Mouse (Mus musculus): ENCODE data around the gene Slc25a17. TPM values are rescaled to one million over a fixed set of nuclear protein-coding genes. Genes with fewer than 3 reads are reported as not detected.
A peak's percentile ranks its signal among the peaks of the same experiment; 100 is the strongest.

Gene Slc25a17
- polyA plus RNA-seq, 2 experiments = 94.6 to 124 TPM

GRCm38 (mm10) chr15:81356946-81357345, 3.7 kb downstream of the Slc25a17 start:
- H3K9me3 ChIP-seq (ENCODE audit: control insufficient read depth, low read length) = no peaks in the 10 kb centered on the region
- no peak overlapping the region for H3K4me2 ChIP-seq (replicated peaks; ENCODE audit: low read depth, low read length, severe bottlenecking)
- no peaks in the 10 kb centered on the region for H3K27me3 ChIP-seq (ENCODE audit: control insufficient read depth, insufficient read depth, low read length)
- no peak overlapping the region for H3K4me3 ChIP-seq (replicated peaks; ENCODE audit: low read length)
- no peak overlapping the region for H3K9ac ChIP-seq (ENCODE audit: low read depth, low read length, severe bottlenecking)
- 27% methylated on average over 5 of the region's 5 CpGs for WGBS
- H3K4me1 ChIP-seq (ENCODE audit: control insufficient read depth, insufficient read depth, low read length) = peaks cover 6% of the 10 kb centered on the region
- no peak for TF ChIP-seq POLR2A (IDR thresholded peaks at IDR 0.05; ENCODE audit: borderline replicate concordance, extremely low read depth, insufficient read depth, insufficient read length)
- 0 out of 2 replicates have a peak overlapping the region, but pooled peaks have one; percentile 20 for H3K27ac ChIP-seq (replicated peaks; ENCODE audit: low read depth, low read length)
- 0 out of 2 replicates have a peak, but pooled peaks cover 4% of the 10 kb centered on the region for H3K36me3 ChIP-seq (ENCODE audit: control insufficient read depth, insufficient read depth, low read length)
- ATAC-seq (ENCODE audit: low FRiP score, low read depth) (no peak), DNase-seq (ENCODE audit: low spot score) (no peak)

- 60% methylated on average over 3 of the region's 3 CpGs for WGBS
- Histone ChIP-seq H3K36me3 (ENCODE audit: control insufficient read depth, insufficient read depth, low read length) (0 out of 2 replicates have a peak, but pooled peaks cover 4% of the 10 kb centered on the region), H3K4me2 (replicated peaks; ENCODE audit: low read depth, low read length, severe bottlenecking) (no peak overlapping the region), H3K4me3 (replicated peaks; ENCODE audit: low read length) (no peak overlapping the region), H3K9ac (ENCODE audit: low read depth, low read length, severe bottlenecking) (no peak overlapping the region), H3K27ac (replicated peaks; ENCODE audit: low read depth, low read length) (no peak overlapping the region), H3K27me3 (ENCODE audit: control insufficient read depth, insufficient read depth, low read length) (no peaks in the 10 kb centered on the region), H3K4me1 (ENCODE audit: control insufficient read depth, insufficient read depth, low read length) (peaks cover 6% of the 10 kb centered on the region), H3K9me3 (ENCODE audit: control insufficient read depth, low read length) (no peaks in the 10 kb centered on the region)
- no peak for ATAC-seq (ENCODE audit: low FRiP score, low read depth)
- peak; percentile 19 for DNase-seq (ENCODE audit: low spot score)
- no peak for TF ChIP-seq POLR2A (IDR thresholded peaks at IDR 0.05; ENCODE audit: borderline replicate concordance, extremely low read depth, insufficient read depth, insufficient read length)
Observed at GRCm38 (mm10) chr15:81355146-81355761, 5.4 kb downstream of the Slc25a17 start.

GRCm38 (mm10) chr15:81352638-81353037, 8.0 kb downstream of the Slc25a17 start:
- Histone ChIP-seq H3K9me3 (ENCODE audit: control insufficient read depth, low read length) (no peaks in the 10 kb centered on the region), H3K4me2 (replicated peaks; ENCODE audit: low read depth, low read length, severe bottlenecking) (no peak overlapping the region), H3K36me3 (ENCODE audit: control insufficient read depth, insufficient read depth, low read length) (0 out of 2 replicates have a peak, but pooled peaks cover 4% of the 10 kb centered on the region), H3K27me3 (ENCODE audit: control insufficient read depth, insufficient read depth, low read length) (no peaks in the 10 kb centered on the region), H3K4me1 (ENCODE audit: control insufficient read depth, insufficient read depth, low read length) (no peaks in the 10 kb centered on the region), H3K9ac (ENCODE audit: low read depth, low read length, severe bottlenecking) (no peak overlapping the region), H3K27ac (replicated peaks; ENCODE audit: low read depth, low read length) (no peak overlapping the region), H3K4me3 (replicated peaks; ENCODE audit: low read length) (no peak overlapping the region)
- WGBS = 70% methylated on average over 1 of the region's 1 CpGs
- no peak for TF ChIP-seq POLR2A (IDR thresholded peaks at IDR 0.05; ENCODE audit: borderline replicate concordance, extremely low read depth, insufficient read depth, insufficient read length)
- ATAC-seq (ENCODE audit: low FRiP score, low read depth) (no peak), DNase-seq (ENCODE audit: low spot score) (no peak)

GRCm38 (mm10) chr15:81350401-81350800, 10.2 kb downstream of the Slc25a17 start:
- WGBS = 56% methylated on average over 1 of the region's 1 CpGs
- no peak overlapping the region for H3K27ac ChIP-seq (replicated peaks; ENCODE audit: low read depth, low read length)
- DNase-seq (ENCODE audit: low spot score) = peak; percentile 60
- H3K36me3 ChIP-seq (ENCODE audit: control insufficient read depth, insufficient read depth, low read length) = 0 out of 2 replicates have a peak, but pooled peaks cover 4% of the 10 kb centered on the region
- H3K4me2 ChIP-seq (replicated peaks; ENCODE audit: low read depth, low read length, severe bottlenecking) = no peak overlapping the region
- H3K9me3 ChIP-seq (ENCODE audit: control insufficient read depth, low read length) = no peaks in the 10 kb centered on the region
- H3K9ac ChIP-seq (ENCODE audit: low read depth, low read length, severe bottlenecking) = no peak overlapping the region; the same call in 1 of the 2 replicates
- no peak for ATAC-seq (ENCODE audit: low FRiP score, low read depth)
- no peak overlapping the region for H3K4me3 ChIP-seq (replicated peaks; ENCODE audit: low read length)
- no peaks in the 10 kb centered on the region for H3K4me1 ChIP-seq (ENCODE audit: control insufficient read depth, insufficient read depth, low read length)
- H3K27me3 ChIP-seq (ENCODE audit: control insufficient read depth, insufficient read depth, low read length) = no peaks in the 10 kb centered on the region
- no peak for TF ChIP-seq POLR2A (IDR thresholded peaks at IDR 0.05; ENCODE audit: borderline replicate concordance, extremely low read depth, insufficient read depth, insufficient read length)

GRCm38 (mm10) chr15:81348366-81348765, 12.2 kb downstream of the Slc25a17 start:
- Histone ChIP-seq H3K27me3 (ENCODE audit: control insufficient read depth, insufficient read depth, low read length) (no peaks in the 10 kb centered on the region), H3K36me3 (ENCODE audit: control insufficient read depth, insufficient read depth, low read length) (peaks cover 12% of the 10 kb centered on the region), H3K27ac (replicated peaks; ENCODE audit: low read depth, low read length) (no peak overlapping the region), H3K4me2 (replicated peaks; ENCODE audit: low read depth, low read length, severe bottlenecking) (no peak overlapping the region), H3K4me3 (replicated peaks; ENCODE audit: low read length) (no peak overlapping the region), H3K4me1 (ENCODE audit: control insufficient read depth, insufficient read depth, low read length) (no peaks in the 10 kb centered on the region), H3K9me3 (ENCODE audit: control insufficient read depth, low read length) (no peaks in the 10 kb centered on the region), H3K9ac (ENCODE audit: low read depth, low read length, severe bottlenecking) (no peak overlapping the region)
- WGBS = 77% methylated on average over 2 of the region's 2 CpGs
- no peak for ATAC-seq (ENCODE audit: low FRiP score, low read depth)
- DNase-seq (ENCODE audit: low spot score) = no peak
- no peak for TF ChIP-seq POLR2A (IDR thresholded peaks at IDR 0.05; ENCODE audit: borderline replicate concordance, extremely low read depth, insufficient read depth, insufficient read length)
